Mouse (Mus musculus) adipose tissue, adult 10 weeks (tissue): ENCODE results near the gene Cd55. TPM values are rescaled to one million over a fixed set of nuclear protein-coding genes. Genes with fewer than 3 reads are reported as not detected.

Experiments
- polyA plus RNA-seq: library from polyadenylated mRNA; stranded (reverse); fragments of 350-450 nt; fragmentation: Illumina TruSeq; extraction: RNeasy Lipid Tissue Mini Kit (QIAGEN cat#74804); gene quantifications from one replicate; pipeline ENCODE4 v1.2.3, GENCODE M21; 2014; ENCODE audit warnings: low read depth, low replicate concordance

The Cd55 gene
- 20.3 TPM for polyA plus RNA-seq

DNA sequence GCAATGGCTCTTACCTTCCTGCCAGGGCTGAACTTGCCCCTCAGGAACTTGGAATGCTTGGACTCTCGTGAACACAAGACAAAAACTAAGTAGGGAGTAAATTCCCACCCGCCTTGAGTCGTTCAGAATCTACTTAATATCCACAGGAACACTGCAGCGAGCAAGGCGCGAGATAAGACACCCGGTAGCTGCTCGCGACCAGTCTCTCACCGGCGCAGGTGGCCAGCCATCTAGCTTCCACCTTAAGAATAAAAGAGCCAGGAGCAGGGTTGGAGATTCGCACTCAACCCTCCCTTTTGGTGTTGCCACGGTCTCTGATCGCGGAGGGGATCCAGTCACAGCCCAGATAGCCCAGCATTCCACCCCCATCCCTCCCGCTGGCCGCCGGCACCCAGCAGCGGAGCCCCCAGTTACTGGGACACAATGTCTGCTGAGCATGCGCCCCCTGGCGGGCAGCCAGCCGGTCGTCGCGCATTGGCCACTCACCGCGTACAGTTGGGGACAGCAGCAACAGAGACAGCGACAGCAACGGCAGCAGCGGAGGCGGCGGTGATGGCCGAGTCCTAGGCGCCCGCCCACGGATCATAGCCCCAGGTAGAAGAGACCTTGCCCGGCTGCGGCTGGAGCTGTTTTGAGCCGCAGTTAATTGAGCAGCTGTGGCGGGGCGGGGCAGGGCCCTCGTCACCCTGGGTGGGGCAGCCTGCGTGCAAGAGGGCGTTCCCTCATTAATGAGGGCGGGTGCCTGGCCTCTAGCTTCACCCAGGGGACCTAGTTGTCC is at the start of gene Cd55:
Cd55 (minus strand) TSS at position 661 of the 778 bp plus-strand sequence.

DNA sequence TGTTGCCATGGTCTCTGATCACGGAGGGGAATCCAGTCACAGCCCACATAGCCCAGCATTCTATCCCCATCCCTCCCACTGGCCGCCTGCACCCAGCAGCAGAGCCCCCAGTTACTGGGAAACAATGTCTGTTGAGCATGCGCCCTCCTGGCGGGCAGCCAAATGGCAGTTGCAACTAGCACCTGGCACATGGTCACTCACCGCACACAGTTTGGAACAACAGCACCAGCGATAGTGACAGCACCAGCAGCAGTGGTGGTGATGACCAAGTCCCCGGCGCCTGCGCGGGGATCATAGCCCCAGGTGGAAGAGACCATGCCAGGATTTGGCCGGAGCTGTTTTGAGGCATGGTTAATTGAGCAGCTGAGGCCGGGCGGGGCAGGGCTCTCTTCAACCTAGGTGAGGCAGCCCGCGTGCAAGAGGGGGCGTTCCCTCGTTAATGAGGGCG is 39.9 kb downstream of the Cd55 start, which contains the start of gene Cd55b:
Cd55b (minus strand) TSS at position 346 of the 448 bp plus-strand sequence.

Other genes with a start within 250 kb of the Cd55 start
- gene Cd55b, start 39.7 kb downstream of the Cd55 start, polyA plus RNA-seq: 5.1 TPM
- 1.8 TPM for gene Zp3r, start 166.9 kb upstream of the Cd55 start, polyA plus RNA-seq
- 695 TPM for gene C4bp, start 198.9 kb upstream of the Cd55 start, polyA plus RNA-seq